In genomic region chr14:21750008-21750880, GRCm38 (mm10) we compare ENCODE assay signal across 8 mouse cellular contexts. TPM values are rescaled to one million over a fixed set of nuclear protein-coding genes. Genes with fewer than 3 reads are reported as not detected.
A peak's percentile ranks its signal among the peaks of the same experiment; 100 is the strongest.
DNase-seq lines count a peak whose midpoint lies in the region; ATAC-seq and TF ChIP-seq lines count a peak whose summit lies in the region.

Samd8 (plus strand) TSS chr14:21750531.

- 8% methylated on average over 40 of the region's 52 CpGs for WGBS in forebrain, embryonic 13.5 days
- 6% methylated on average over 52 of the region's 52 CpGs for WGBS in heart, postnatal 0 days
- WGBS in liver, embryonic 15.5 days (ENCODE audit: insufficient replicate concordance) = 6% methylated on average over 52 of the region's 52 CpGs
- 8% methylated on average over 45 of the region's 52 CpGs for WGBS in neural tube, embryonic 11.5 days
- WGBS in stomach, postnatal 0 days = 7% methylated on average over 49 of the region's 52 CpGs

- no peaks in the 10 kb centered on the region for H3K27me3 ChIP-seq in forebrain, embryonic 13.5 days
- H3K27me3 ChIP-seq in heart, postnatal 0 days (ENCODE audit: control insufficient read depth, insufficient read depth, low read length) = no peaks in the 10 kb centered on the region
- H3K27me3 ChIP-seq in liver, embryonic 15.5 days = no peaks in the 10 kb centered on the region
- no peaks in the 10 kb centered on the region for H3K27me3 ChIP-seq in neural tube, embryonic 11.5 days (ENCODE audit: control insufficient read depth, insufficient read depth, low read length)
- H3K27me3 ChIP-seq in stomach, postnatal 0 days (ENCODE audit: control insufficient read depth, insufficient read depth, low read length) = no peaks in the 10 kb centered on the region

- TF ChIP-seq EP300 in heart, postnatal 0 days (IDR thresholded peaks at IDR 0.05; ENCODE audit: low read depth) = 0 out of 2 replicates have a peak, but pooled peaks have one; percentile 23
- TF ChIP-seq EP300 in stomach, postnatal 0 days (optimal IDR thresholded peaks at IDR 0.05) = no peak

- no peak for TF ChIP-seq CTCF in heart, postnatal 0 days (IDR thresholded peaks at IDR 0.05; ENCODE audit: low read depth)
- 0 out of 2 replicates have a peak, but pooled peaks have one; percentile 1 for TF ChIP-seq CTCF in stomach, postnatal 0 days (IDR thresholded peaks at IDR 0.05; ENCODE audit: low read depth)

- DNase-seq in ES-CJ7 (ENCODE audit: low read depth, low spot score) = peak; percentile 78
- peak; percentile 80 for DNase-seq in heart, postnatal 0 days (ENCODE audit: low spot score)
- DNase-seq in kidney, postnatal 36 days = peak; percentile 84 to 91
- DNase-seq in neural tube, embryonic 11.5 days (ENCODE audit: low spot score) = peak; percentile 90
- DNase-seq in stomach, postnatal 0 days (ENCODE audit: low spot score) = peak; percentile 92

- H3K9ac ChIP-seq in forebrain, embryonic 13.5 days = peak within 1 kb of the TSS; percentile 91
- H3K9ac ChIP-seq in heart, postnatal 0 days (replicated peaks; ENCODE audit: low read depth, low read length) = peak within 1 kb of the TSS; percentile 71
- peak within 1 kb of the TSS; percentile 88 for H3K9ac ChIP-seq in liver, embryonic 15.5 days
- H3K9ac ChIP-seq in neural tube, embryonic 11.5 days (ENCODE audit: low read length) = peak within 1 kb of the TSS; percentile 82
- H3K9ac ChIP-seq in stomach, postnatal 0 days (ENCODE audit: low read length) = peak within 1 kb of the TSS; percentile 94

- H3K36me3 ChIP-seq in forebrain, embryonic 13.5 days (ENCODE audit: poor library complexity, severe bottlenecking) = no peaks in the 10 kb centered on the region
- H3K36me3 ChIP-seq in heart, postnatal 0 days (replicated peaks; ENCODE audit: control insufficient read depth, insufficient read depth, low read length) = no peaks in the 10 kb centered on the region
- no peaks in the 10 kb centered on the region for H3K36me3 ChIP-seq in liver, embryonic 15.5 days (replicated peaks)
- H3K36me3 ChIP-seq in neural tube, embryonic 11.5 days (ENCODE audit: control insufficient read depth, insufficient read depth, low read length) = no peaks in the 10 kb centered on the region
- no peaks in the 10 kb centered on the region for H3K36me3 ChIP-seq in stomach, postnatal 0 days (ENCODE audit: control insufficient read depth, insufficient read depth, low read length)

- H3K4me3 ChIP-seq in forebrain, embryonic 13.5 days = peak within 1 kb of the TSS; percentile 76
- H3K4me3 ChIP-seq in heart, postnatal 0 days (ENCODE audit: low read depth, low read length) = peak within 1 kb of the TSS; percentile 68
- H3K4me3 ChIP-seq in liver, embryonic 15.5 days (replicated peaks) = peak within 1 kb of the TSS; percentile 94
- peak within 1 kb of the TSS; percentile 88 for H3K4me3 ChIP-seq in neural tube, embryonic 11.5 days (ENCODE audit: low read depth, low read length)
- H3K4me3 ChIP-seq in stomach, postnatal 0 days (ENCODE audit: low read depth, low read length) = peak within 1 kb of the TSS; percentile 99

- no peaks in the 10 kb centered on the region for H3K9me3 ChIP-seq in forebrain, embryonic 13.5 days (replicated peaks)
- no peaks in the 10 kb centered on the region for H3K9me3 ChIP-seq in heart, postnatal 0 days (replicated peaks; ENCODE audit: control insufficient read depth, low read length)
- no peaks in the 10 kb centered on the region for H3K9me3 ChIP-seq in liver, embryonic 15.5 days (replicated peaks)
- H3K9me3 ChIP-seq in neural tube, embryonic 11.5 days (ENCODE audit: control insufficient read depth, low read length) = no peaks in the 10 kb centered on the region
- H3K9me3 ChIP-seq in stomach, postnatal 0 days (ENCODE audit: control insufficient read depth, low read length) = no peaks in the 10 kb centered on the region

- ATAC-seq in cerebellum, adult (ENCODE audit: insufficient number of reproducible peaks, low FRiP score, low TSS enrichment) = peak; percentile 56
- peak; percentile 80 for ATAC-seq in forebrain, embryonic 13.5 days
- peak; percentile 88 for ATAC-seq in heart, postnatal 0 days (ENCODE audit: insufficient read depth, low read depth)
- peak; percentile 83 for ATAC-seq in liver, embryonic 15.5 days (ENCODE audit: insufficient read depth)
- peak; percentile 84 for ATAC-seq in neural tube, embryonic 11.5 days (ENCODE audit: insufficient read depth, low FRiP score, low TSS enrichment)
- ATAC-seq in stomach, postnatal 0 days (ENCODE audit: low FRiP score, low TSS enrichment) = peak; percentile 85

- peak within 1 kb of the TSS; percentile 77 for H3K27ac ChIP-seq in forebrain, embryonic 13.5 days
- peak within 1 kb of the TSS; percentile 76 for H3K27ac ChIP-seq in heart, postnatal 0 days (ENCODE audit: low read depth)
- H3K27ac ChIP-seq in liver, embryonic 15.5 days (replicated peaks) = peak within 1 kb of the TSS; percentile 79
- peak within 1 kb of the TSS; percentile 36 for H3K27ac ChIP-seq in neural tube, embryonic 11.5 days (ENCODE audit: low read depth, low read length)
- H3K27ac ChIP-seq in stomach, postnatal 0 days (replicated peaks) = peak within 1 kb of the TSS; percentile 93

- H3K4me2 ChIP-seq in forebrain, embryonic 13.5 days = peak within 1 kb of the TSS; percentile 76
- H3K4me2 ChIP-seq in heart, postnatal 0 days (ENCODE audit: low read depth, low read length) = peak within 1 kb of the TSS; percentile 73
- peak within 1 kb of the TSS; percentile 87 for H3K4me2 ChIP-seq in liver, embryonic 15.5 days
- peak within 1 kb of the TSS; percentile 66 for H3K4me2 ChIP-seq in neural tube, embryonic 11.5 days (ENCODE audit: low read depth)
- peak within 1 kb of the TSS; percentile 72 for H3K4me2 ChIP-seq in stomach, postnatal 0 days (replicated peaks; ENCODE audit: low read depth)

- H3K4me1 ChIP-seq in forebrain, embryonic 13.5 days = peaks cover 27% of the 10 kb centered on the region
- H3K4me1 ChIP-seq in heart, postnatal 0 days (ENCODE audit: control insufficient read depth, insufficient read depth) = peaks cover 8% of the 10 kb centered on the region
- H3K4me1 ChIP-seq in liver, embryonic 15.5 days (replicated peaks) = peaks cover 55% of the 10 kb centered on the region
- H3K4me1 ChIP-seq in neural tube, embryonic 11.5 days (ENCODE audit: control insufficient read depth, insufficient read depth, low read length) = peaks cover 4% of the 10 kb centered on the region; the same call in 1 of the 2 replicates
- no peaks in the 10 kb centered on the region for H3K4me1 ChIP-seq in stomach, postnatal 0 days (replicated peaks; ENCODE audit: control insufficient read depth, insufficient read depth)

RNA-seq across cellular contexts. Expression of gene Samd8, which starts in this region (rescaled TPM):
- polyA plus RNA-seq in forebrain, embryonic 13.5 days (2015; fragmentation: Nextera tagmentation; extraction: Ambion mirVana) = 17.8 and 18.3 TPM in 2 replicates
- 17.3 and 20.9 TPM in 2 replicates for total RNA-seq in heart, postnatal 0 days (2014; rRNA removed; ENCODE audit: low replicate concordance)
- polyA plus RNA-seq in heart, postnatal 0 days (2015; fragmentation: Nextera tagmentation; extraction: Ambion mirVana) = 7.3 and 8.3 TPM in 2 replicates
- 2.8 and 3.3 TPM in 2 replicates for polyA plus RNA-seq in liver, embryonic 15.5 days (2015; fragmentation: Nextera tagmentation; extraction: Ambion mirVana)
- 12.0 and 12.9 TPM in 2 replicates for polyA plus RNA-seq in neural tube, embryonic 11.5 days (2014; fragmentation: Nextera tagmentation; extraction: Ambion mirVana)
- 15.3 and 15.9 TPM in 2 replicates for polyA plus RNA-seq in stomach, postnatal 0 days (2015; fragmentation: Nextera tagmentation; extraction: Ambion mirVana)

Comparison
In these comparisons a context has a peak if more than half of its experiments do, and no peak if none do; other contexts are left out.
1. Peak in every context shown above with its lines: DNase-seq, ATAC-seq, H3K4me3 ChIP-seq and H3K27ac ChIP-seq.
2. H3K27ac ChIP-seq: peak in every context shown above with its lines; median percentile 93 in stomach, postnatal 0 days; 79 in liver, embryonic 15.5 days; 77 in forebrain, embryonic 13.5 days; 76 in heart, postnatal 0 days; 36 in neural tube, embryonic 11.5 days.